Mouse (Mus musculus): ENCODE results near the gene Cd5l. TPM values are rescaled to one million over a fixed set of nuclear protein-coding genes. Genes with fewer than 3 reads are reported as not detected.
"Not testable (repeated sequence)": the region's sequence is repeated elsewhere in the genome, so short reads cannot be mapped to it uniquely, and the experiment has no call there.

The Cd5l gene
- 1.5 and 1.6 TPM in 2 replicates for polyA plus RNA-seq (2012; rRNA removed)

- no peaks in the 10 kb centered on the region for H3K4me1 ChIP-seq (replicated peaks; ENCODE audit: control insufficient read depth, insufficient read depth, low read length)
- no peaks in the 10 kb centered on the region for H3K36me3 ChIP-seq (ENCODE audit: control insufficient read depth, insufficient read depth, low read length)
- H3K4me3 ChIP-seq (ENCODE audit: control insufficient read depth, insufficient read depth, low read length), result no peak within 1 kb of the TSS
- no peak within 1 kb of the TSS for H3K27ac ChIP-seq (ENCODE audit: control insufficient read depth, insufficient read depth, low read length)
- TF ChIP-seq CTCF (IDR thresholded peaks at IDR 0.05; ENCODE audit: borderline replicate concordance, control insufficient read depth, extremely low read depth, insufficient read depth, low read length, poor library complexity) (no peak), POLR2A (IDR thresholded peaks at IDR 0.05; ENCODE audit: control insufficient read depth, extremely low read depth, insufficient read depth, low read length, poor library complexity) (no peak)
- DNase-seq, result no peak
- no peaks in the 10 kb centered on the region for H3K27me3 ChIP-seq (ENCODE audit: control insufficient read depth, insufficient read depth, low read length)
Observed at GRCm38 (mm10) chr3:87357581-87357980, at the start of gene Cd5l. Cd5l (plus strand) TSS chr3:87357881.

DNA sequence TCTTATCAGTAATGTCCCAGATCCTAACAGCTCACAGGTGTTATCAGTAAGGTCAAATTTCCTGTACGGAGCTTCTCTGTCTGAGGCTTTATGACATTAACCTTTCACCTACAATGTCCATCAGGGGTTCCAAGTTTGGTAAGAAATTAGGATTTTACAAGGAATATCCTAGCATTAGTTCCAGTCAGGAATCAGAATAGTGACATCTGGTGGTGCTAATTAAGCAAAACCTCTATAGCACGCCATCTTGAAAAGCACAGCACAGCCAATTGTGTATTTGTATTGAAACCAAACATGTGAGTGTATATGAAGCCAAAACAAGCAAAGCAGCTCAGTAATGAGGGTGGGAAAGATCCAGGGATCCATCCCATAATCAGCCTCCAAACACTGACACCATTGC is 47.8 kb upstream of the Cd5l start:
- TF ChIP-seq POLR2A (IDR thresholded peaks at IDR 0.05; ENCODE audit: control insufficient read depth, extremely low read depth, insufficient read depth, low read length, poor library complexity) (no peak), CTCF (IDR thresholded peaks at IDR 0.05; ENCODE audit: borderline replicate concordance, control insufficient read depth, extremely low read depth, insufficient read depth, low read length, poor library complexity) (no peak)
- no peak for DNase-seq
- Histone ChIP-seq H3K27ac (ENCODE audit: control insufficient read depth, insufficient read depth, low read length) (no peak overlapping the region), H3K27me3 (ENCODE audit: control insufficient read depth, insufficient read depth, low read length) (no peaks in the 10 kb centered on the region), H3K4me3 (ENCODE audit: control insufficient read depth, insufficient read depth, low read length) (no peak overlapping the region), H3K4me1 (replicated peaks; ENCODE audit: control insufficient read depth, insufficient read depth, low read length) (no peaks in the 10 kb centered on the region), H3K36me3 (ENCODE audit: control insufficient read depth, insufficient read depth, low read length) (no peaks in the 10 kb centered on the region)
- WGBS, result 93% methylated on average over 2 of the region's 2 CpGs

GRCm38 (mm10) chr3:87322557-87322956 is 35.1 kb upstream of the Cd5l start:
- H3K4me1 ChIP-seq (replicated peaks; ENCODE audit: control insufficient read depth, insufficient read depth, low read length), result no peaks in the 10 kb centered on the region
- WGBS, result 53% methylated on average over 4 of the region's 4 CpGs
- H3K4me3 ChIP-seq (ENCODE audit: control insufficient read depth, insufficient read depth, low read length), result no peak overlapping the region
- TF ChIP-seq CTCF (IDR thresholded peaks at IDR 0.05; ENCODE audit: borderline replicate concordance, control insufficient read depth, extremely low read depth, insufficient read depth, low read length, poor library complexity), result no peak
- no peak for TF ChIP-seq POLR2A (IDR thresholded peaks at IDR 0.05; ENCODE audit: control insufficient read depth, extremely low read depth, insufficient read depth, low read length, poor library complexity)
- H3K27me3 ChIP-seq (ENCODE audit: control insufficient read depth, insufficient read depth, low read length), result no peaks in the 10 kb centered on the region
- no peak for DNase-seq
- H3K36me3 ChIP-seq (ENCODE audit: control insufficient read depth, insufficient read depth, low read length), result no peaks in the 10 kb centered on the region
- no peak overlapping the region for H3K27ac ChIP-seq (ENCODE audit: control insufficient read depth, insufficient read depth, low read length)

GRCm38 (mm10) chr3:87323778-87324177 is 33.9 kb upstream of the Cd5l start:
- Histone ChIP-seq H3K27me3 (ENCODE audit: control insufficient read depth, insufficient read depth, low read length) (no peaks in the 10 kb centered on the region), H3K4me3 (ENCODE audit: control insufficient read depth, insufficient read depth, low read length) (no peak overlapping the region), H3K36me3 (ENCODE audit: control insufficient read depth, insufficient read depth, low read length) (no peaks in the 10 kb centered on the region), H3K27ac (ENCODE audit: control insufficient read depth, insufficient read depth, low read length) (no peak overlapping the region), H3K4me1 (replicated peaks; ENCODE audit: control insufficient read depth, insufficient read depth, low read length) (no peaks in the 10 kb centered on the region)
- TF ChIP-seq CTCF (IDR thresholded peaks at IDR 0.05; ENCODE audit: borderline replicate concordance, control insufficient read depth, extremely low read depth, insufficient read depth, low read length, poor library complexity) (no peak), POLR2A (IDR thresholded peaks at IDR 0.05; ENCODE audit: control insufficient read depth, extremely low read depth, insufficient read depth, low read length, poor library complexity) (no peak)
- WGBS, result 22% methylated on average over 3 of the region's 3 CpGs
- DNase-seq, result no peak

DNA sequence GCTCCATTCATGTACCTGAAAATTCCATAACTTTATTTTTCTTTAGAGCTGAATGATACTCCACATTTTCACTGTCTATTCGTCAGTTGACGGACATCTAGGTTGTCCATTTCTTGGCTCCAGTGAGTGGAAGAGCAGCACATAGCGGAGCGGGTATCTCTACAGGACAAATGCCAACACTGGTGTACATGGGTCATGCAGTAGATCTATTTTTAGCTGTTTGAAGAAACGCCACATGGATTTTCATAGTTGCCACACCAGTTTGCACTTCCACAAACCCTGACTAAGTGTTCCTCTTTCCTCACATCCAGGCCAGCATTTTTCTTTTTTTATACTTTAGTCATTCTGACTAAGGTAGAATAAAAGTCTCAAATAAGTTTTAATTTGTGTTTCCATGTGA is 19.8 kb upstream of the Cd5l start:
- no peak for DNase-seq
- Histone ChIP-seq H3K4me1 (replicated peaks; ENCODE audit: control insufficient read depth, insufficient read depth, low read length) (no peaks in the 10 kb centered on the region), H3K27me3 (ENCODE audit: control insufficient read depth, insufficient read depth, low read length) (no peaks in the 10 kb centered on the region), H3K36me3 (ENCODE audit: control insufficient read depth, insufficient read depth, low read length) (no peaks in the 10 kb centered on the region), H3K4me3 (ENCODE audit: control insufficient read depth, insufficient read depth, low read length) (no peak overlapping the region), H3K27ac (ENCODE audit: control insufficient read depth, insufficient read depth, low read length) (no peak overlapping the region)
- WGBS, result 89% methylated on average over 5 of the region's 5 CpGs
- TF ChIP-seq CTCF (IDR thresholded peaks at IDR 0.05; ENCODE audit: borderline replicate concordance, control insufficient read depth, extremely low read depth, insufficient read depth, low read length, poor library complexity) (no peak), POLR2A (IDR thresholded peaks at IDR 0.05; ENCODE audit: control insufficient read depth, extremely low read depth, insufficient read depth, low read length, poor library complexity) (no peak)

DNA sequence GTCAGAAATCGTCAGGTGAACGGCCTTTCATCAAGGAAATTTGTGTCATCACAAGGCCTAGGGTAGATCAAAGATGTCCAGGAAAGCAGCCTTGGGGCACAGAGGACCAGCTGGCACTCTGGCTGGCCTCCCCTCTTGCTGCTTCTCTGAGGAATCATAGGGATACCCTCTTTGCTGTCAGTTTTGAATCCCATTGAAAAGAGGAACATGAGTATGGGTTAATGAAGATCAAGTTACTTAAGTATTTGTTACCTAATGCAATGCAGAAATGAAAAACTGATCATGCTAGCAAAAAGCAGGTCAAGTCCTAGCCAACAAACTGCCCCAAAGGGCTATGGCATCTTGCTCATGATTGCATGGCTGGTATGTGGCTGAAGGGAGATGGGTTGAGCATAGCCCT is 6.7 kb upstream of the Cd5l start:
- not testable (repeated sequence) for H3K36me3 ChIP-seq (ENCODE audit: control insufficient read depth, insufficient read depth, low read length); H3K4me1 ChIP-seq (replicated peaks; ENCODE audit: control insufficient read depth, insufficient read depth, low read length); H3K27ac ChIP-seq (ENCODE audit: control insufficient read depth, insufficient read depth, low read length); H3K27me3 ChIP-seq (ENCODE audit: control insufficient read depth, insufficient read depth, low read length); H3K4me3 ChIP-seq (ENCODE audit: control insufficient read depth, insufficient read depth, low read length); DNase-seq
- 95% methylated on average over 2 of the region's 2 CpGs for WGBS

DNA sequence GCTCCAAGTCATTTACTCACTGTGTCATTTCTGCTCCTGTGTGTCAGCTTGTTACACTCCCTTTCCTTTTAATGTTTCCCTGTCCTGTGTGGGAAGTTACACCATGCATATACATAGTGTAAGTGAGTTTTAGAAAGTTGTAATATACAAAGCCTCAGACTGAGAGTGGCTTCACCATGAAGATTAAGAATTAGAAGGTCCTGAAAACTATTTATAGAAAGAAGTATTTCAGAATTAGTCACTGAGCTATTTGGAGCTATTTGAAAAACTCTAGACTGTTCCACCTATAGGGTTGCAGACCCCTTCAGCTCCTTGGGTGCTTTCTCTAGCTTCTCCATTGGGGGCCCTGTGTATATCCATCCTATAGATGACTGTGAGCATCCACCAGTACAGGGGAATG is 1.5 kb downstream of the Cd5l start:
- H3K36me3 ChIP-seq (ENCODE audit: control insufficient read depth, insufficient read depth, low read length), result no peaks in the 10 kb centered on the region
- no peak for DNase-seq
- H3K4me1 ChIP-seq (replicated peaks; ENCODE audit: control insufficient read depth, insufficient read depth, low read length), result no peaks in the 10 kb centered on the region
- H3K4me3 ChIP-seq (ENCODE audit: control insufficient read depth, insufficient read depth, low read length), result no peak overlapping the region
- H3K27ac ChIP-seq (ENCODE audit: control insufficient read depth, insufficient read depth, low read length), result no peak overlapping the region
- no peaks in the 10 kb centered on the region for H3K27me3 ChIP-seq (ENCODE audit: control insufficient read depth, insufficient read depth, low read length)
- no peak for TF ChIP-seq CTCF (IDR thresholded peaks at IDR 0.05; ENCODE audit: borderline replicate concordance, control insufficient read depth, extremely low read depth, insufficient read depth, low read length, poor library complexity)
- no peak for TF ChIP-seq POLR2A (IDR thresholded peaks at IDR 0.05; ENCODE audit: control insufficient read depth, extremely low read depth, insufficient read depth, low read length, poor library complexity)
